Mouse (Mus musculus) intestine, embryonic 14.5 days (tissue): ENCODE data around the gene 2410141K09Rik. TPM values are rescaled to one million over a fixed set of nuclear protein-coding genes. Genes with fewer than 3 reads are reported as not detected.
"Not testable (repeated sequence)": the region's sequence is repeated elsewhere in the genome, so short reads cannot be mapped to it uniquely, and the experiment has no call there.

Source experiments
- ATAC-seq: fragments of 200-750 bp; cut with Nextera tagmentation; replicated peaks from 2 replicates; pipeline ENCODE4 v1.8.0; 2017; ENCODE audit warnings: low read depth, moderate number of reproducible peaks, moderate TSS enrichment, moderate library complexity; ENCODE audit not compliant: low FRiP score, low TSS enrichment
- DNase-seq: peaks from one replicate; pipeline ENCODE4 v3.0.0-alpha.2; 2018; ENCODE audit warnings: low spot score
- H3K27ac ChIP-seq: fragments of 300-500 bp; sonication (generic); 2 replicates; pipeline ENCODE4 v1.5.1; 2014; ENCODE audit warnings: low read depth, mild to moderate bottlenecking, control low read depth
- H3K27me3 ChIP-seq: fragments of 300-500 bp; sonication (generic); replicated peaks from 2 replicates; pipeline ENCODE4 v1.6.1; 2014; ENCODE audit warnings: low read length, control low read depth; ENCODE audit not compliant: control insufficient read depth, insufficient read depth
- H3K36me3 ChIP-seq: fragments of 300-500 bp; sonication (generic); 2 replicates; pipeline ENCODE4 v1.6.1; 2014; ENCODE audit warnings: low read length, control low read depth; ENCODE audit not compliant: control insufficient read depth, insufficient read depth
- H3K4me1 ChIP-seq: fragments of 300-500 bp; sonication (generic); replicated peaks from 2 replicates; pipeline ENCODE4 v1.6.1; 2014; ENCODE audit warnings: low read length, control low read depth, mixed read lengths; ENCODE audit not compliant: control insufficient read depth, insufficient read depth
- H3K4me2 ChIP-seq: fragments of 300-500 bp; sonication (generic); 2 replicates; pipeline ENCODE4 v1.6.1; 2014; ENCODE audit warnings: low read length
- H3K4me3 ChIP-seq: fragments of 300-500 bp; sonication (generic); 2 replicates; pipeline ENCODE4 v1.5.1; 2014; ENCODE audit warnings: low read depth, low read length, control low read depth, mixed read lengths
- H3K9ac ChIP-seq: fragments of 300-500 bp; sonication (generic); 2 replicates; pipeline ENCODE4 v1.6.1; 2014; ENCODE audit warnings: mild to moderate bottlenecking, low read length
- H3K9me3 ChIP-seq: fragments of 300-500 bp; sonication (generic); 2 replicates; pipeline ENCODE4 v1.6.1; 2016; ENCODE audit warnings: low read length, control low read depth; ENCODE audit not compliant: control insufficient read depth
- WGBS: fragments of 180-500 bp; shearing (Covaris S2); extraction: QIAGEN DNeasy Blood & Tissue Kit; methylation state at CpG from one replicate; pipeline ENCODE4 v1.1.7; 2014; 5-methylcytosine and 5-hydroxymethylcytosine counted together
- polyA plus RNA-seq: library from polyadenylated mRNA; unstranded; fragments of >200 nt; fragmentation: Nextera tagmentation; extraction: Ambion mirVana; gene quantifications from 2 replicates; pipeline ENCODE4 v1.2.1, GENCODE M21; 2014

The 2410141K09Rik gene
- polyA plus RNA-seq, result not detected in 2 replicates

- ATAC-seq, H3K9ac ChIP-seq, H3K27ac ChIP-seq, H3K27me3 ChIP-seq, H3K4me2 ChIP-seq, H3K4me1 ChIP-seq, H3K4me3 ChIP-seq, H3K9me3 ChIP-seq, DNase-seq, H3K36me3 ChIP-seq: not testable (repeated sequence)
- WGBS, result no CpG with 5 or more reads among the region's 6 CpGs
Observed at GRCm38 (mm10) chr13:66441018-66441417, at the start of gene 2410141K09Rik. Gene 2410141K09Rik (minus strand): TSS chr13:66441118.

GRCm38 (mm10) chr13:66426858-66427257 is 14.1 kb downstream of the 2410141K09Rik start:
- not testable (repeated sequence) for H3K4me1 ChIP-seq, H3K9me3 ChIP-seq, ATAC-seq

GRCm38 (mm10) chr13:66414962-66415361 is 26.0 kb downstream of the 2410141K09Rik start:
- not testable (repeated sequence) for H3K27ac ChIP-seq, H3K4me2 ChIP-seq, H3K27me3 ChIP-seq, ATAC-seq, H3K36me3 ChIP-seq, H3K9ac ChIP-seq, DNase-seq, H3K4me1 ChIP-seq, H3K4me3 ChIP-seq, H3K9me3 ChIP-seq
- WGBS, result no CpG with 5 or more reads among the region's 2 CpGs

More at GRCm38 (mm10) chr13:66426858-66427257, 14.1 kb downstream of the 2410141K09Rik start:
- H3K27ac ChIP-seq, DNase-seq, H3K9ac ChIP-seq, H3K4me2 ChIP-seq, H3K27me3 ChIP-seq, H3K36me3 ChIP-seq, H3K4me3 ChIP-seq: not testable (repeated sequence)
- WGBS, result no CpG with 5 or more reads among the region's 5 CpGs

Other genes with a start within 250 kb of the 2410141K09Rik start
- not detected in 2 replicates for gene Gm10772, start 213.5 kb downstream of the 2410141K09Rik start, polyA plus RNA-seq